Mouse (Mus musculus) heart, postnatal 0 days (tissue): ENCODE data around the gene Slc5a10. TPM values are rescaled to one million over a fixed set of nuclear protein-coding genes. Genes with fewer than 3 reads are reported as not detected.

Experiments
- ATAC-seq: fragments of 200-750 bp; cut with Nextera tagmentation; 2 replicates; pipeline ENCODE4 v1.8.0; 2017; ENCODE audit warnings: low read depth, moderate number of reproducible peaks, moderate library complexity; ENCODE audit not compliant: insufficient read depth
- DNase-seq: peaks from one replicate; pipeline ENCODE4 v3.0.0-alpha.2; 2016; ENCODE audit warnings: low spot score
- H3K27ac ChIP-seq: fragments of 300-500 bp; sonication (generic); 2 replicates; pipeline ENCODE4 v1.5.1; 2014; ENCODE audit warnings: low read depth, mild to moderate bottlenecking
- H3K27me3 ChIP-seq: fragments of 300-500 bp; sonication (generic); 2 replicates; pipeline ENCODE4 v1.6.1; 2014; ENCODE audit warnings: low read length, mixed read lengths; ENCODE audit not compliant: control insufficient read depth, insufficient read depth
- H3K36me3 ChIP-seq: fragments of 300-500 bp; sonication (generic); replicated peaks from 2 replicates; pipeline ENCODE4 v1.6.1; 2014; ENCODE audit warnings: low read length, mixed read lengths; ENCODE audit not compliant: control insufficient read depth, insufficient read depth
- H3K4me1 ChIP-seq: fragments of 300-500 bp; sonication (generic); 2 replicates; pipeline ENCODE4 v1.6.1; 2014; ENCODE audit warnings: antibody characterized with exemption; ENCODE audit not compliant: control insufficient read depth, insufficient read depth
- H3K4me2 ChIP-seq: fragments of 300-500 bp; sonication (generic); 2 replicates; pipeline ENCODE4 v1.6.1; 2014; ENCODE audit warnings: low read depth, mild to moderate bottlenecking, low read length, moderate library complexity
- H3K4me3 ChIP-seq: fragments of 300-500 bp; sonication (generic); 2 replicates; pipeline ENCODE4 v1.5.1; 2014; ENCODE audit warnings: low read depth, low read length
- H3K9ac ChIP-seq: fragments of 300-500 bp; sonication (generic); replicated peaks from 2 replicates; pipeline ENCODE4 v1.6.1; 2014; ENCODE audit warnings: low read depth, low read length, mixed read lengths
- H3K9me3 ChIP-seq: fragments of 300-500 bp; sonication (generic); replicated peaks from 2 replicates; pipeline ENCODE4 v1.6.1; 2016; ENCODE audit warnings: low read length; ENCODE audit not compliant: control insufficient read depth
- CTCF ChIP-seq: IDR thresholded peaks from 2 replicates; pipeline ENCODE4 v1.5.1; 2016; ENCODE audit warnings: antibody characterized with exemption, control low read depth, low read depth
- EP300 ChIP-seq: IDR thresholded peaks from 2 replicates; pipeline ENCODE4 v1.6.1; 2016; ENCODE audit warnings: antibody characterized with exemption, low read depth
- WGBS: fragments of 180-500 bp; shearing (Covaris S2); extraction: QIAGEN DNeasy Blood & Tissue Kit; methylation state at CpG from one replicate; pipeline ENCODE4 v1.1.7; 2014; 5-methylcytosine and 5-hydroxymethylcytosine counted together
- polyA plus RNA-seq: library from polyadenylated mRNA; unstranded; fragments of >200 nt; fragmentation: Nextera tagmentation; extraction: Ambion mirVana; gene quantifications from 2 replicates; pipeline ENCODE4 v1.2.1, GENCODE M21; 2015
- total RNA-seq: library from RNA; depleted of rRNA; stranded (reverse); fragments of >200 nt; gene quantifications from 2 replicates; pipeline ENCODE4 v1.2.3, GENCODE M21; 2014; ENCODE audit warnings: low replicate concordance

Slc5a10 gene
- total and polyA plus RNA-seq, 2 experiments from 2014 or later = not detected

- ATAC-seq = no peak
- H3K27me3 ChIP-seq = no peaks in the 10 kb centered on the region
- WGBS = 48% methylated on average over 6 of the region's 6 CpGs
Measured at GRCm38 (mm10) chr11:61715130-61715529, 5.5 kb downstream of the Slc5a10 start.

GRCm38 (mm10) chr11:61714346-61715117 lies 6.1 kb downstream of the Slc5a10 start:
- ATAC-seq = peak; percentile 64; the same call in 1 of the 2 replicates
- 34% methylated on average over 11 of the region's 11 CpGs for WGBS

More at GRCm38 (mm10) chr11:61715130-61715529, 5.5 kb downstream of the Slc5a10 start:
- Histone ChIP-seq H3K36me3 (no peaks in the 10 kb centered on the region), H3K4me3 (no peak overlapping the region), H3K4me2 (no peak overlapping the region), H3K4me1 (no peaks in the 10 kb centered on the region), H3K9ac (no peak overlapping the region), H3K9me3 (no peaks in the 10 kb centered on the region), H3K27ac (no peak overlapping the region)
- DNase-seq = no peak
- TF ChIP-seq CTCF (no peak), EP300 (no peak)

GRCm38 (mm10) chr11:61713157-61713855 lies 7.3 kb downstream of the Slc5a10 start:
- Histone ChIP-seq H3K27ac (no peak overlapping the region), H3K4me2 (no peak overlapping the region), H3K36me3 (no peaks in the 10 kb centered on the region), H3K4me1 (no peaks in the 10 kb centered on the region), H3K4me3 (no peak overlapping the region), H3K27me3 (no peaks in the 10 kb centered on the region), H3K9ac (no peak overlapping the region), H3K9me3 (no peaks in the 10 kb centered on the region)
- 70% methylated on average over 15 of the region's 15 CpGs for WGBS
- TF ChIP-seq EP300 = no peak
- TF ChIP-seq CTCF = no peak
- ATAC-seq (no peak), DNase-seq (no peak)

More at GRCm38 (mm10) chr11:61714346-61715117, 6.1 kb downstream of the Slc5a10 start:
- peak; percentile 87 for DNase-seq
- Histone ChIP-seq H3K4me2 (no peak overlapping the region), H3K4me1 (no peaks in the 10 kb centered on the region), H3K4me3 (no peak overlapping the region), H3K9ac (no peak overlapping the region), H3K36me3 (no peaks in the 10 kb centered on the region), H3K27ac (no peak overlapping the region), H3K9me3 (no peaks in the 10 kb centered on the region), H3K27me3 (no peaks in the 10 kb centered on the region)
- TF ChIP-seq EP300 = no peak
- peak; percentile 88 for TF ChIP-seq CTCF

- H3K4me1 ChIP-seq = no peaks in the 10 kb centered on the region
- H3K4me3 ChIP-seq = no peak overlapping the region
- DNase-seq = no peak
- H3K36me3 ChIP-seq = no peaks in the 10 kb centered on the region
- no peaks in the 10 kb centered on the region for H3K9me3 ChIP-seq
- H3K27ac ChIP-seq = no peak overlapping the region
- H3K4me2 ChIP-seq = no peak overlapping the region
- H3K27me3 ChIP-seq = no peaks in the 10 kb centered on the region
- ATAC-seq = no peak
- no peak overlapping the region for H3K9ac ChIP-seq
- TF ChIP-seq CTCF (no peak), EP300 (no peak)
- WGBS = 81% methylated on average over 3 of the region's 3 CpGs
Measured at GRCm38 (mm10) chr11:61708928-61709327, 11.7 kb downstream of the Slc5a10 start.

GRCm38 (mm10) chr11:61706232-61706631 lies 14.4 kb downstream of the Slc5a10 start:
- no peaks in the 10 kb centered on the region for H3K4me1 ChIP-seq
- 47% methylated on average over 4 of the region's 4 CpGs for WGBS
- H3K27ac ChIP-seq = no peak overlapping the region
- H3K27me3 ChIP-seq = no peaks in the 10 kb centered on the region
- TF ChIP-seq EP300 (no peak), CTCF (no peak)
- ATAC-seq (no peak), DNase-seq (no peak)
- H3K4me2 ChIP-seq = no peak overlapping the region
- no peak overlapping the region for H3K9ac ChIP-seq
- no peaks in the 10 kb centered on the region for H3K36me3 ChIP-seq
- no peak overlapping the region for H3K4me3 ChIP-seq
- H3K9me3 ChIP-seq = no peaks in the 10 kb centered on the region
